Mouse (Mus musculus): ENCODE data around the gene Kdm5c. TPM values are rescaled to one million over a fixed set of nuclear protein-coding genes. Genes with fewer than 3 reads are reported as not detected.

Gene Kdm5c
- 8.5 TPM for polyA plus RNA-seq (2014; fragmentation: Illumina TruSeq; extraction: RNeasy Lipid Tissue Mini Kit (QIAGEN cat#74804); ENCODE audit: low read depth, low replicate concordance)

GRCm38 (mm10) chrX:152232781-152233763, at the start of gene Kdm5c:
TSS of gene Kdm5c (plus strand) at chrX:152233020.

Other genes with a start within 250 kb of the Kdm5c start
- 138 TPM for gene Hsd17b10, start 231.2 kb upstream of the Kdm5c start, polyA plus RNA-seq (2014; fragmentation: Illumina TruSeq; extraction: RNeasy Lipid Tissue Mini Kit (QIAGEN cat#74804); ENCODE audit: low read depth, low replicate concordance)
- gene Ribc1, start 216.7 kb upstream of the Kdm5c start, polyA plus RNA-seq (2014; fragmentation: Illumina TruSeq; extraction: RNeasy Lipid Tissue Mini Kit (QIAGEN cat#74804); ENCODE audit: low read depth, low replicate concordance) = 1.8 TPM
- 52.9 TPM for gene Smc1a, start 216.6 kb upstream of the Kdm5c start, polyA plus RNA-seq (2014; fragmentation: Illumina TruSeq; extraction: RNeasy Lipid Tissue Mini Kit (QIAGEN cat#74804); ENCODE audit: low read depth, low replicate concordance)
- gene Iqsec2, start 88.8 kb upstream of the Kdm5c start, polyA plus RNA-seq (2014; fragmentation: Illumina TruSeq; extraction: RNeasy Lipid Tissue Mini Kit (QIAGEN cat#74804); ENCODE audit: low read depth, low replicate concordance) = 7.4 TPM
- gene Kantr, start 94.5 kb downstream of the Kdm5c start, polyA plus RNA-seq (2014; fragmentation: Illumina TruSeq; extraction: RNeasy Lipid Tissue Mini Kit (QIAGEN cat#74804); ENCODE audit: low read depth, low replicate concordance) = 16.6 TPM
- 11.2 TPM for gene Tspyl2, start 109.4 kb downstream of the Kdm5c start, polyA plus RNA-seq (2014; fragmentation: Illumina TruSeq; extraction: RNeasy Lipid Tissue Mini Kit (QIAGEN cat#74804); ENCODE audit: low read depth, low replicate concordance)
- 1.3 TPM for gene Gpr173, start 135.7 kb downstream of the Kdm5c start, polyA plus RNA-seq (2014; fragmentation: Illumina TruSeq; extraction: RNeasy Lipid Tissue Mini Kit (QIAGEN cat#74804); ENCODE audit: low read depth, low replicate concordance)